Mouse (Mus musculus): ENCODE measurements around the gene Fam189a1. TPM values are rescaled to one million over a fixed set of nuclear protein-coding genes. Genes with fewer than 3 reads are reported as not detected.

Fam189a1 gene
- total RNA-seq (2012; rRNA removed) (not detected in 2 replicates), total RNA-seq (2014; rRNA removed) (not detected in 2 replicates), polyA plus RNA-seq (2012; ENCODE audit: insufficient read length, low read depth) (0.10 and 0.33 TPM in 2 replicates)

DNA sequence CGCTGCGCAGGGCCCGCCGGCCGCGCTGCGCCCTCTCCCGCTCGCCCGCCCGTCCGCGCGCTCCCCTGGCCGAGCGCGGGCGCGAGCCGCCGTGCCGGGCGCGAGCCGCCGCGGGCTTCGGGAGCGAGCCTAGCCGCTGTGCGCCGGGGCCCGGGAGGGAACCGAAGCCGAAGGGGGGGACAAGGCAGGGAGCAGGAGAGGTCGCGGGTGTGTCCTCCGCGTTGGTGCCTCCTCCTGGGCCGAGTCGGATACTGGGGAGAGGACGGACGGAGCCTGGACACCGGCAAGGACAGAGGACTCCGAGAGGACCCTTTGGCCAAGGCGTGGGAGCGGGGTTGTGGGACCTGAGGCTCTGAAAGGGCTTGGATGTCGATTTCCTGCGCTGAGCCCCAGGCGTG, at the start of gene Fam189a1:
Gene Fam189a1 (minus strand): TSS at position 57 of the 398 bp plus-strand sequence.
- Histone ChIP-seq H3K9ac (ENCODE audit: insufficient read depth, low read depth) (no peak within 1 kb of the TSS), H3K27me3 (replicated peaks) (no peaks in the 10 kb centered on the region), H3K4me1 (ENCODE audit: control insufficient read depth in 1 of 2, insufficient read depth in 2 of 2) (no peaks in the 10 kb centered on the region), H3K9me3 (replicated peaks; ENCODE audit: low read length) (peaks cover 32% of the 10 kb centered on the region), H3K4me2 (ENCODE audit: insufficient read depth, low read depth, poor library complexity, severe bottlenecking) (no peak within 1 kb of the TSS), H3K79me2 (replicated peaks; ENCODE audit: control insufficient read depth, extremely low read depth, insufficient read depth, poor library complexity, severe bottlenecking) (no peaks in the 10 kb centered on the region), H3K4me3 (replicated peaks in 1 of 3; ENCODE audit: low read depth in 2 of 3, low read length in 2 of 3, poor library complexity in 1 of 3) (no peak within 1 kb of the TSS), H3K27ac (ENCODE audit: insufficient read depth, low read depth) (no peak within 1 kb of the TSS), H3K36me3 (replicated peaks in 1 of 2; ENCODE audit: control insufficient read depth in 1 of 2, insufficient read depth in 1 of 2, low read length in 1 of 2) (no peaks in the 10 kb centered on the region)
- dilution Hi-C loops (cut with MboI; ENCODE audit: extremely low pct_ligation_motif_present, extremely low pct_unique_long_range_greater_than_20kb, low sequenced_read_pairs) (no loop called here), in situ Hi-C loops (cut with MboI; ENCODE audit: low pct_ligation_motif_present, low pct_unique_long_range_greater_than_20kb, low sequenced_read_pairs) (no loop called here)
- no peak for TF ChIP-seq MAX (IDR thresholded peaks at IDR 0.05; ENCODE audit: low read length)
- TF ChIP-seq ZC3H11A (IDR thresholded peaks at IDR 0.05; ENCODE audit: low read depth, low read length) = no peak
- TF ChIP-seq USF2 (conservative IDR thresholded peaks at IDR 0.05; ENCODE audit: low read depth, low read length) = no peak
- TF ChIP-seq MYC (IDR thresholded peaks at IDR 0.05; ENCODE audit: low read depth, low read length) = no peak
- TF ChIP-seq CHD2 (IDR thresholded peaks at IDR 0.05; ENCODE audit: low read length) = no peak
- no peak for TF ChIP-seq ZNF384 (IDR thresholded peaks at IDR 0.05; ENCODE audit: low read depth, low read length)
- TF ChIP-seq MXI1 (IDR thresholded peaks at IDR 0.05; ENCODE audit: low read depth, low read length) = no peak
- TF ChIP-seq JUN (IDR thresholded peaks at IDR 0.05; ENCODE audit: insufficient read depth, low read depth, low read length) = no peak
- no peak for TF ChIP-seq CTCF (conservative IDR thresholded peaks at IDR 0.05 in 1 of 2, IDR thresholded peaks at IDR 0.05 in 1 of 2; ENCODE audit: low read depth in 2 of 2, low read length in 2 of 2)
- no peak for TF ChIP-seq POLR2A (IDR thresholded peaks at IDR 0.05; ENCODE audit: low read depth, low read length)
- no peak for TF ChIP-seq RCOR1 (conservative IDR thresholded peaks at IDR 0.05; ENCODE audit: low read depth, low read length)
- no peak for TF ChIP-seq JUND (conservative IDR thresholded peaks at IDR 0.05; ENCODE audit: low read depth, low read length)
- no peak for TF ChIP-seq ETS1 (conservative IDR thresholded peaks at IDR 0.05; ENCODE audit: low read depth, low read length)
- no peak for TF ChIP-seq TCF12 (IDR thresholded peaks at IDR 0.05; ENCODE audit: low read depth, low read length)
- no peak for TF ChIP-seq BHLHE40 (IDR thresholded peaks at IDR 0.05; ENCODE audit: low read depth, low read length)
- no peak for TF ChIP-seq HCFC1 (IDR thresholded peaks at IDR 0.05; ENCODE audit: low read depth, low read length)
- TF ChIP-seq IRF4 (IDR thresholded peaks at IDR 0.05; ENCODE audit: low read depth, low read length) = no peak
- TF ChIP-seq SIN3A (IDR thresholded peaks at IDR 0.05; ENCODE audit: low read length) = no peak
- DNase-seq (ENCODE audit: extremely low read depth) = no peak

DNA sequence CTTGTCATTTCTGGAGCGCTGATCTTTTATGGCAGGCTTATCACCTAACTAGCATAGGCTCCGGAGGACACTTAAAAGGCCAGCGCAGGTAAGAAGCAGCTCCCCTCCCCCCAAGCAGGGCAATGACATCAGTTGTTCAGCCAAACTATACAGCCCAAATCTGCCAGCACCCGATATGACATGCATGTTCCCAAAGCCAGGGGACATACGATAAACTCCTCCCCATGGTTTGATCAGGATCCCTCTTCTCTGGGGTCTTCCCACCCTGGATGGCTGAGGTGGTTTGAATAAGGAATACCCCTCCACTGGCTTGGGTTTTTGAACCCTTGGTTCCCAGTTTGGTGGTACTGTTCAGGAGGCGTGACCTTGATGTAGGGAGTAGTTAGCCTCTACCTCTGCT, 49.7 kb upstream of the Fam189a1 start:
- H3K4me3 ChIP-seq (replicated peaks in 1 of 3; ENCODE audit: low read depth in 2 of 3, low read length in 2 of 3, poor library complexity in 1 of 3) = no peak overlapping the region
- no peak overlapping the region for H3K27ac ChIP-seq (ENCODE audit: insufficient read depth, low read depth)
- no peak overlapping the region for H3K4me2 ChIP-seq (ENCODE audit: insufficient read depth, low read depth, poor library complexity, severe bottlenecking)
- H3K36me3 ChIP-seq (replicated peaks in 1 of 2; ENCODE audit: control insufficient read depth in 1 of 2, insufficient read depth in 1 of 2, low read length in 1 of 2) = no peaks in the 10 kb centered on the region
- TF ChIP-seq UBTF (IDR thresholded peaks at IDR 0.05; ENCODE audit: low read depth, low read length) = no peak
- TF ChIP-seq USF1 (IDR thresholded peaks at IDR 0.05; ENCODE audit: low read depth, low read length) = no peak
- no peak for TF ChIP-seq NRF1 (IDR thresholded peaks at IDR 0.05; ENCODE audit: low read depth, low read length)
- TF ChIP-seq RCOR1 (conservative IDR thresholded peaks at IDR 0.05; ENCODE audit: low read depth, low read length) = no peak
- no peak for TF ChIP-seq TCF12 (IDR thresholded peaks at IDR 0.05; ENCODE audit: low read depth, low read length)
- TF ChIP-seq ZNF384 (IDR thresholded peaks at IDR 0.05; ENCODE audit: low read depth, low read length) = no peak
- no peak for TF ChIP-seq ETS1 (conservative IDR thresholded peaks at IDR 0.05; ENCODE audit: low read depth, low read length)
- TF ChIP-seq MEF2A (IDR thresholded peaks at IDR 0.05; ENCODE audit: borderline replicate concordance, low read depth, low read length) = no peak
- no peak for TF ChIP-seq SIN3A (IDR thresholded peaks at IDR 0.05; ENCODE audit: low read length)
- no peak for TF ChIP-seq KAT2A (IDR thresholded peaks at IDR 0.05; ENCODE audit: insufficient replicate concordance, low read length)
- TF ChIP-seq POLR2A (IDR thresholded peaks at IDR 0.05; ENCODE audit: low read depth, low read length) = no peak
- no peak for TF ChIP-seq JUND (conservative IDR thresholded peaks at IDR 0.05; ENCODE audit: low read depth, low read length)
- TF ChIP-seq CHD1 (IDR thresholded peaks at IDR 0.05; ENCODE audit: low read depth, low read length) = no peak
- TF ChIP-seq POLR2AphosphoS2 (IDR thresholded peaks at IDR 0.05; ENCODE audit: low read depth, low read length) = no peak
- TF ChIP-seq MAX (IDR thresholded peaks at IDR 0.05; ENCODE audit: low read length) = no peak
- TF ChIP-seq HCFC1 (IDR thresholded peaks at IDR 0.05; ENCODE audit: low read depth, low read length) = no peak
- no peak for DNase-seq (ENCODE audit: extremely low read depth)
- in situ Hi-C loops (cut with MboI; ENCODE audit: low pct_ligation_motif_present, low pct_unique_long_range_greater_than_20kb, low sequenced_read_pairs) (no loop called here), dilution Hi-C loops (cut with MboI; ENCODE audit: extremely low pct_ligation_motif_present, extremely low pct_unique_long_range_greater_than_20kb, low sequenced_read_pairs) (no loop called here)
- no peaks in the 10 kb centered on the region for H3K4me1 ChIP-seq (ENCODE audit: control insufficient read depth in 1 of 2, insufficient read depth in 2 of 2)
- H3K79me2 ChIP-seq (replicated peaks; ENCODE audit: control insufficient read depth, extremely low read depth, insufficient read depth, poor library complexity, severe bottlenecking) = no peaks in the 10 kb centered on the region
- H3K9me3 ChIP-seq (replicated peaks; ENCODE audit: low read length) = peaks cover 35% of the 10 kb centered on the region
- H3K27me3 ChIP-seq (replicated peaks) = no peaks in the 10 kb centered on the region
- no peak overlapping the region for H3K9ac ChIP-seq (ENCODE audit: insufficient read depth, low read depth)
